Mouse (Mus musculus) ovary, postnatal 10 days (tissue): ENCODE results near the gene Hebp1.

Source experiments
- DNase-seq: peaks from one replicate; pipeline ENCODE4 v3.0.0; 2022; ENCODE audit warnings: low spot score

The Hebp1 gene

DNA sequence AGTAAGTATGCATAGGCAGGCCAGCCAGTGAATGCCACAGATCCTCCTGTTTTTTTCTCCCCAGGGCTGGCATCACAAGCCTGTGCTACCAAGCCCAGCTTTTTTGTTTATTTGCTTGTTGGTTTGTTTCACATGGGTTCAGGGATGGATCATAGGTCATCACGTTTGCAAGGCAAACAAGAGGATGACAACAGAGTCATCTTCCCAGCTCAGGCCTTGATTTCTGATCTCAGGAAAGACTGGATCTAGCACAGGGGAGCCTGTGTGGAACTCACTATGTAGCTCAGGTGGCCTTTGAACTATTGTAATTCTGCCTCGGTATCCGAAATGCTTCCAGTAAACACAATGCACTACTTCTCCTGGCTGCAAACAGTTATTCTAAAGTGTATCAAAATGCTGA, 35.5 kb downstream of the Hebp1 start:
- DNase-seq, result no peak

DNA sequence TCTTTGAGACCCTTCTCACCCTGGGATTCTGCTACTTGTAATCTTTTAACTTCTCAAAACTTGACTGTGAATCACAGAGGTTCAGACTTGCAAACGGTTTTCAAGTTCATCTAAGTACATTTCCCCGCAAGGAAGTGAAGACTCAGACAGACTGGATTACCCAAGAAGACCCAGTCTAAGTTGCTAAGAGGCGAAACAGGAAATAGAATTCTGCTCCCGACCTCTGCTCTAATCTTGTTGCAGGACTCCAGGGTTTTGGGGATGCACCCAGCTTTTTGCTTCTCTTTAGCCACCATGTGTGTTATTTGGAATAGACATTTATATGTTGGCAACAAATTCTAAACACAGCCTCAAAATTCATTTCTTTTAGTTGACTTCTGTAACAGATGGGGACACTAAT, 36.5 kb downstream of the Hebp1 start:
- DNase-seq, result no peak

DNA sequence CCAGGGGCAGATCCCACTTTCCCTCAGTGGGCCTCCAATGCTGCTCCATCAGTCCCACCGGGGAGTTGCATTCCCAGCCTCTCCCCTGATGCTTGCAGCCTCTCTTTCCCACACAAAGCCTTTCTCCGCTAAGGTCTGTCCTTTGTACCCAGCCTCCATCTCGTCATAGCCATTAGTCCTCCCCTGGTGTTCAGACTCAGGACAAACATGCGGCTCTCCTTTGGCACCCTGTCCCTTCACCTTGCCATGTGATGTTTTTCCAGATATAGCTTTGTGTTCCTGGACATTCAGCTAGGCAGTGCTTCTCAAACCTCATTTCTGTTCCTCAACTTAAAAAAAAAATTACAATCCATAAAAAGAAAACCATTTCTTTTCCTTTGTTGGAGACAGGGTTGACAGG, 39.3 kb downstream of the Hebp1 start:
- DNase-seq, result no peak

DNA sequence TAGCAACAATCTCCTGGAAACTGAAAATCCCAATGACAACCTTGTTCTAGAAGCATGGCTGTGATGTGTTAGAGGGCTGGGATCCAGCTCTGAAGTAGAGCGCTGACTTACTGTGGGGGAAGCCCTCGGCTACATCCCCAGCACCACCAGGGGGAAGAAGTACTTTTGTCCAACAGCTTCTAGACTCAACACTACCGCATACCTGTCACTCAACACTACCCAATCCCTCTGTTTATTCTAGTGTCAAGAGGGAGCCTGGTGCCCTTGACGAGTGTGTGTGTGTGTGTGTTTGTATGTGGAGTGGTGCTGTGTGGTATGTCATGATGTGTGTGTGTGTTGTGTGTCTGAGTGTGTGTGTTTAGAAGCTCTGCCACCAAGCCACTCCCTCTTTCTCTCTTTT, 40.3 kb downstream of the Hebp1 start:
- DNase-seq, result no peak

DNA sequence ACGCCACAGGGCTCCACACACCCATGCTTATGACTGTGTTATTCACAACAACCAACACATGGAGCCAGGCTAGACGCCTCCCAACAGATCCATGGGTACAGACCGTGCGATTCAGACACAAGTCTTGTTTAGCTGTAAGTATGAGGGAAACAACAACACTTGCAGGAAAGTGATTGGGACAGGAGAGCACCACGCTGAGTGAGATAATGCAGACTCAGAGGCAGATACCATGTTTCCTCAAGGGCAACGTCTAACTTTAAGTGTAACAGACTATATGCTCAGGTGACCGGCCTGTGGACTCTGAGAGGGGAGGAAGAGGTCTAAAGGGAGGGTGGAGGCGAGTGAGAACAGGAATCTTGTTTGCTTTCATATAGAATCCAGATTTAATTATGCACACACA, 41.2 kb downstream of the Hebp1 start:
- DNase-seq, result no peak

DNA sequence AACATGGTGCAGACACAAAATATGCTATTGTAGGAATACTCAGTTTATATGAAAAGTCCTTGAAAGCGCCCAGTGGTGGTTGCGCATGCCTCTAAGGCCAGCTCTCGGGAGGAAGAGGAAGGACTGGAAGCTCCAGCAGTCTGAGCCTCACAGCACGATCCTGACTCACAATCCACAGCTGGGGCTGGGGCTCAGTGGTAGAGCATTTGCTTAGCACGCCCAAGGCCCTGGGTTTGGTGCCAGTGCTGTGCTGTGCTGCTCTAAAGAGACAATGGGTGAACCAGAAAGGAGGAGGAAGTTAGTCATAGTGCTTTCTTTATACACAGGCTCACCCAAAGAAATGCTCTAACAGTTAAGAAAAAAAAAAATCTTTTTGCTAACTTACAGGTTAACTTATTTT, 44.1 kb downstream of the Hebp1 start:
- no peak for DNase-seq

DNA sequence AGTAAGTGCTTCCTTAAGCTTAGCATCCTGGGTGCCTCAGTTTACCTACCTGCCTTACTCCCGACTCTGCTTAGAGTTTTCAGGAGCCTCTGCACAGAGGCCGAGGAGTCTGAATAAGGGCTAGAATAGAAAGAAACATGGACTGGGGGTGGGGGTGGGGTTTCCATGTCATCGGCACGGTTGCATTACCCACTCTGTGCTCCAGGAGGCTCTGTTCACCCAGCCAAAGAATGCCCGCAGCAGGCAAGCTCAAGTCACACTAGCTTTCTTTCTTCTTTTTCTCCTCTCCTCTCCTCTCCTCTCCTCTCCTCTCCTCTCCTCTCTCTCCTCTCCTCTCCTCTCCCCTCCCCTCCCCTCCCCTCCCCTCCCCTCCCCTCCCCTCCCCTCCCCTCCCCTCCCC, 47.5 kb downstream of the Hebp1 start:
- no peak for DNase-seq

DNA sequence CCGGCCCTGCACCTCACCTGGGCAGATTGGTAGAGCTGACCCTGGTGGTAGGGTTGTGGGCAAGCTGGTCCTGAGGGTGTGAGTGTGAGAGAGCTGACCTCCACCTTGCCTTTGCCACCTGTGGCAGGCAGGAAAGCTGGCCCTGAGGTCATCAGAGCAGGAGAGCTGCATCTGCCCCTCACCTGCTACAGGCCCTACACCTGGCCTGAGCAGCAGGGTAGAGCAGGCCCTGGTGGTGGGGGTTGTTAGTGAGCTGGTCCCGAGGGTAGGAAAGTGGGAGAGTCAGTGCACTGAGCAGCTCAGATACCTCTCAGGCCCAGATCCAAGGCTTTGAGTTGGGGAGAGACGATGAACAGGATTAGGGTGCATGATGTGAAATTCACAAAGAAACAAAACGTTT, 48.1 kb downstream of the Hebp1 start:
- no peak for DNase-seq

DNA sequence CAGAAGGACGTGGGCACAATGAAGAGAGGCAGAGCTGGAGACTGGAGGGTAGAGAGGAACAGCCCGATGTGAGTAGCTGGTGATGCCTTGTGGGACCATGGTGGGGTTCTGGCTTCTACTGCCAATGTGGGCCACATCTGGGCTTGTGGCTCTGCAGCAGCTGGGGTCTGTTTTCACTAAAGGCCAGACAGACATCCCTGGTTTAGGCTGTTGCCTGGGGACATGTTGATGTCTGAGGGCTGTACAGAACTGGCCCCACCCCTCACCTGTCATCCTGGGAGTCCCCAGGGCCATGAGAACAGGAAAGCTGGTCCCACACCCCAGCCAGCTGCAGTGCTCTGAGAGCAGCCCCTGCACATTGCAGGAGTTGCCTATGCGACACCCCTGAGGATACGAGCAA, 48.6 kb downstream of the Hebp1 start:
- DNase-seq, result no peak

DNA sequence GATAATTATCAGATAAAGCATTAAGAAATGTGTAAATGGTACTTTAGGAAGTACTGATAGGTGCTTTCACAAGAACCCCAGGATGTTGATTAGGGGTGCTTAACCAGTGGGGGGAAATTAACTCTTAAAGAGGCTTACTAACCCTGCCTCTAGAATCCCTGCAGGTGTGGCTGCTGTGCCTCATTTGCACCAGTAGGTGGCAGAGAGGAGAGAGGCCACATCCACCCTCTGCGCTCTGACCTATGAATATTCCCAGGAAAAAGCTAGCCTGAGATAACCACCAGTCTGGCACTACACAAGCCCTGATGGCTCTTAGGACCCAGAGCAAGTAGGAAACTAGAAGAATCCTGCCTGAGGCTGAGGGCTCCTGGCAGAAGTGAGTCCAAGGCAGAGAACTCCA, 49.3 kb downstream of the Hebp1 start:
- no peak for DNase-seq

DNA sequence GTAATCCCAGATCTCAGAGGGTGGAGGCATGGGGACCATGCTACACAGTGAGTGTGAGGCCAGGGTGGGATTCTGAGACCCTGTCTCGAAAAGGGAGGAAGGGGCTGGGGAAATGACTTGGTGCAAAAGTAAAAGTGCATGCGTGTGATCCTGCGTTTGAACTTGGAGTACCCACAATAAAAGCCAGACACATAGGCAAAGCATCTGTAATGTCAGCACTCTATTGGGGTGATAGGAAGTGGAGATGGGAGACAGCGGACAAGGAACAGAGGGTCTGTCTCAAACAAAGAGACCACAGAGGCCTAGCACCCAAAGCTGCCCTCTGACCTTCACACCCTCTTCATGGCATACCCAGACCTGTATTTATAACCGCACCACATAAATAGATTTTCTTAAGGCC, 51.8 kb downstream of the Hebp1 start:
- no peak for DNase-seq

DNA sequence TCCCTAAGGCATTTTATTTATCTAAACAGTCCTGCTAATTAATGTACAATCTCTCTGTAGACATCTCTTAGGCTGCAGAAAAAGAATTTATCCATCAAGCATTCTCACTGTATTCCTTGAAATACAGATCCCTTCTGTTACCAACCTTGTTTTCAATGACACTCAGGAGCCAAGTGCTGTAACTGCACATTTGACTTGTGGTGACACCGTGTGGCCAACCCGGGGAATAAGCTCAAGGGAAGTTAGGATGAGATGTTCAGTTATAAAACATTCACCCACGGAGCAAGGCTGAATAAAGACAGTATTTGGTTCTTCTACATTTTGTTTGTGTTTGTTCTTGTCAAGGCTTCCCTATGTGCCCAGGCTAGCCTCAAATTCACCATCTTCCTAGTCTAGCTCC, 53.3 kb downstream of the Hebp1 start:
- DNase-seq, result no peak

DNA sequence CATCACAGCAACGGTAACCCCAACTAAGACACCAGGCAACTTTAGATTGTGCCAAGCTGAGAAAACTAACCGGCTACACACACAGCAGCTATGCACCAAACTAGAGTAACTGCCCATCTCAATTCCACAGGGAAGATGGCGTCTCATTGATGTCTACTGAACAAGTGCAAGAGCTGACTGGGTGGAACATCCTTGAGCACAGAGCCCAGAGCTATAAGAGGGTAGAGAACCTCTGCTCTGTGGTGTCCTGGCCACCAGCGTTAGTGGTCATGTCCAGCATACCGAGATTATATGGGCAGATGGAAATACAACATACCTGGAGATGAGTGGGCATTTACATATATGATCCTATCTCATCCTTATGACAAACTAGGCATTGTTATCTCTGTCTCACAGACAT, 54.7 kb downstream of the Hebp1 start:
- no peak for DNase-seq

DNA sequence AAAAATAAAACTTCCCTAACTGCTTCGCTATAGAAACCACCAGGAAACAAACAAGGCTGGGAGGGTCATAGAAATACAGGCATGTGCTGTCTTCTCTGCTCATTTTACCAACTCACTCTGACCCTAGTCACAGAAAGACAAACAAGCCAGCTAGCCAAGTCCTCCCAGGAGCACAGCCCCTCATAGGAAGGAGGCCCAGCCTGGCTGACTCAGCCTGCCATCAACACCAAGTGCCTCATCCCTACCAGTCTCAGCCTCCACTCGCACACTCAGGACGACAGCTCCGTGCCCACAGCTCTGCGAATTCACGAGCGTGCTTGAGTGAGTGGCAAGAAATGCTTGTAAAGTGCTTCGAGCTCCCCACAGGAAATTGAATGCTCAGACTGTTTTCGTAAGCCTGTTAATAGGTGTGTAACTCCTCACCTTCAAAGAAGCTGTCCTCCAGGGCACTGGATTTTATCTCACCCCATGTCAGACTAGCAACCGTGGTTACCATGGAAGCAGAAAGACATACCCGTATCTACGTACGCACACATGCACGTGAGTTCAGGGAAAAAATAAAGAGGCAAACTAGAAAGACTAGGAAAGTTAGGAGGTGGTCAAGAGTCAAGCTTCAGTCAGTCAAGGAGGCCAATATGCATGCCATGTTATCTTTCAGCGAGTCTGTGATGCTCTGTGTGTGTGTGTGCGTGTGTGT, 56.2 kb downstream of the Hebp1 start:
- no peak for DNase-seq

DNA sequence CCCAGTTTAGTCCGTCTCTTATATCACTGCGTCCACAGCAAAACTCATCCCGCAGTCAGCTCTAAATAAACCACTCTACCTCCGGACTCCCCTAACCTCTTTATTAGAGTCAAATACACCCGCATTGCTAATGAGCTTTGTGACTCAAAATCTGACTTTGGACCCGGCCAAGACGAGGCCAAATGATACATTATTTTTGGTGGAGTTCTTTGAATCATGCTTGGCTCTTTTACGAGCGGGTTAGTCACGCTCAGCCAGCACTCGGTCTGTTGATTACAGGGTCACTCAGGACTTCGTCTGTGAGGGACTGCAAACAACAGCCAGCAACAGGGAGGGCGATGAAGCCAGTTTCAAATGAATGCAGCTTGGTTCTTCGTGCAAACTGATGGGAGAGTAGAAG, 59.1 kb downstream of the Hebp1 start:
- no peak for DNase-seq

DNA sequence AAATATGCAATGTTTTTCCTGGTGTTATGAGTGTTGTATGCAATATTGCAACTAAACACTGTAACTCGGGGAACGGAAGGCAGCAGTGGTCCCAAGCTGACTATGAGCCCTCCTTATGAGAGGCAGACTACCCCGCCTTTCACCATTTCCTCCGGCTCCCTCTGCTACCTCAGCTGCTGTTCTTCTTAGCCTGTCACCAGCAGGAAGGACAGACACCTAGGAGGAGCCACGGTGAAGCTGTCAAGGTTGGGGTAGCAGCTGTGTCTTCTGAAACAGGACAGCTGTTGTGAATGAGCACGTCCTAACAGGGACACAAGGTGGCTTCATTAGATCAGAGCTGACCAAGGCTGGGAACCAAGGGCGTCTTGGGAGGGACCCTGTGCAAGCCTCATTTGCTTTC, 59.6 kb downstream of the Hebp1 start:
- DNase-seq, result no peak

DNA sequence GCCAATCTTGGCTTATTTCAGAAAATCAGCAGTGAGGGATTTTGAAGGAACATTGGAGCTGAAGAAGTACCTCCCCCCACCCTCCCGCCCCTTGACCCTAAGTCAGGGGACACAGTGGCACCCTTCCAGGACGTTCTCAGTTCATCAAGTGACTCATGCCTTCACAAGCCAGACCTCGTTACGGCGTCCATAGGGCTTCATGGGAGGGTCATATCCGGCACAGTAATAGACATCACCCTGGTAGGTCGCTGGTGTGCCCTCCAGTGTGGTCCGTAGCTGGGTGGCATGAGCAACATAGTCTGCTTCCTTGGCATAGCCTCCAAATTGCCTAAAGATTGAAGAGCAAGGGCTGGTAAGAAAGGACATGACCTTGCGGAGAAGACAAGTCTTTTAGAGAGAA, 60.1 kb downstream of the Hebp1 start:
- DNase-seq, result no peak

DNA sequence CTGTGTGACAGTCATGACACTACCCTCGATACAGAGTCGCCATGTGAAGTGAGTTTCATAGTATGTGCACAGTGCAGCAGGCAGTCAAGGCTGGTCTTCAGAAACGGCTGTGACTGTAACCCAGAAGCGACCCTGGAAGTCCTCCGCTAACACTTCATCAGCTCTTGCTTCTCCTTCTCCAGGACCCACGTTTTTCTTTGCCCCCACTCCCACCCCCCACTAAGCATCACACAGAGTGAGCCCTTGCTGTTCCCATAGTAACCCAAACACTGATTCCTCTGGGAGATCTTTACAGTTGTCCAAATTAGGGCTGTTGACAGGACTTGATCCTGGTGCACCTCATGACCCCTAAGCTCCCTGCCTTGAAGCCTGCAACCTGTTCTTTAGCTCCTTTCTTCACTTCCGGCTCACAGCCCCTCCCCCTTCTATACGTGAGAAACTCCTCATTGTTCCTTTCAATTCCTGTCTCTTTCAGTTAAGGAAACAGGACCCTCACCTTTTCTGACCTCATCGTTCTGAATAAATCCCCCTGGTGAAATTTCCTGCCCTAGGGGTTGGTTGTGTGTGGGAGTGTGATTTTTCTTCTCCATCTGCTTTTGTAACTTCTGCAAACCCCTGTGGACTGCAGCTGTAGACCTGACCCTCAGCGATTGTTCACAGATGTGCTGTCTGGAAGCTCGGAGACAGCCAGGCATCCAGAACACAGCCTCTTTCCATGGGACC, 61.2 kb downstream of the Hebp1 start:
- DNase-seq, result no peak

DNA sequence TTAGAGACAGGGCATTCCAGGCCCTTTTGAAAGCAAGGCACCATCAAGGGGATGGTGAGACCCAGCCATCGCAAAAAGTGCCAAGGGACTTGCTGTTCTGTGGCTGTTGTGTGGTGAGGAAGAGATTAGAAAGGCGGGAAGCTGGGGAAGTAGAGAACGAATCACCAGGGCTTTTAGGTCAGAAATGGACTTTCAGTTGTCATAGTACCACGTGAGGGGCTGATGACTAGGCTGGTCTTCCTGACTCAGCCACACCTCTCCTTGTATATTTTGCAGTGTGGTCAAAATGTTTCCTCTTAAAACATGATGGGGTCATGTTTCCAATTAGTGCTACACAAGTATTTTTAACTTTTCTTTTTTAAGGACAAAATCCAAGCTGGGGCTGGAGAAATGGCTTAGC, 62.1 kb downstream of the Hebp1 start:
- no peak for DNase-seq

DNA sequence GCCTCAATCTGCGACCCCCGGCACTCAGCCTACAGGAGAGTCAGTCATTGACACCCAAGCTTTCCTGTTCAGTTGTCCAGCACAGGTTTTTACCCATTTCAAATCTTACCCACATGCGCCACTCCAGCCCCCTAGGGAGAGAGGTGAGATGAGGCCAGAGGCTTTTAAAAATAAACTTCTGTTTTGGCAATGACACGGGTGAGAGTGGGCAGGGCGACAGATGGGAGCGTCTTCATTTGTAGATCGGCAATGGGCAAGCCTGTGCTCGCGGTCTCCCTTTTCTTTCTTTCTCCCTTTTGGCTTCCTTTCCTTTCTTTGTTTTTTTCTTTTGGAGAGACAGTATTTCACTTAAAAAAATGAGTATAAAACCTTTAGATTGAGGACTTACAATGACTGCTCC, 64.3 kb downstream of the Hebp1 start:
- DNase-seq, result no peak

DNA sequence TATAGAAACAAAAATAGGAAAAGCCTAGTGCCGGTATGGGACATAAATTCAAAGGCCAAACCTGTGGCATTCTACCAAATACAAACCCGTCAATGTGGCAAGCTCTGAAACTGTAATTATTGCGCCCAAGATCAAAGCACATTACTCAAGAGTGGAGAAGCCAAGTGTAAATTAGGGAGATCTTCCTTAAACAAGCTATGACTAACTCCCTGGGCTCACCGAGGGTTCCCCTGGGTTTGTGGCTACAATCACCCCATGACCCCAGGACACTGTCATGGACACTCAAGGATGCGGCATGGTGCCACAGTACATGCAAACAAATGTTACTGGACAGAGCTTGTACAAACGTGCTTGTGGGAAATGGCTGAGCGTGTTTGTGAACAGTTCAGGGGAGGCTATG, 64.7 kb downstream of the Hebp1 start:
- DNase-seq, result no peak

DNA sequence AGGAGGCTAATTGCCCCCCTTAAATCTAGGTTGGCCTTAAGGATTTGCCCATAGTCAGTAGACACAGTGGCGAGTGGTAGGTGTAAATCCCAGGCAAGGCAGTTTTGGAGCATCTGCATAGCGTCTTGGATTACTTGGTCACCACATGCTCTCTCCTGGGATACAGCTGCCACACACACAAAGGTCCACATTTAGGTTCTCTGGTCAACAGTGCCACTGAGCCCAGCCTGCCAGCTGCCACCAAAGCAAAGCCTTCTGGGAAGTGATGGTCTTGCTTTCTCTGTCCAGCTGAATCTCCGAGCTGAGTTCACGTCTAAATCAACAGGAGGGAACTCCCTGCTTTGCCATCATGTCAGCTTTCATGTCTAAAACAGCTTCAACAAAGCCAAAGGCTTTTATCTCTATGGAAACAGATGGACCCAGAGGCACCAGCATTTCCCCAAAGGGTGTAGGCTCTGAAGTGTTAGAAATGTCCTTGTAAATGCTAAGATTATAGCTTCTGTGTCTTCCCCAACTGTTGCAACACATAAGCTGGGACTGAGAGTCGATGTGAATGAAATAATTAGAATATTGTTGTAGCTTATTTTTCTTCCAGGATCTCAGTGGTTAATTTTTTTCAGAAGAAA, 73.0 kb downstream of the Hebp1 start:
- no peak for DNase-seq

DNA sequence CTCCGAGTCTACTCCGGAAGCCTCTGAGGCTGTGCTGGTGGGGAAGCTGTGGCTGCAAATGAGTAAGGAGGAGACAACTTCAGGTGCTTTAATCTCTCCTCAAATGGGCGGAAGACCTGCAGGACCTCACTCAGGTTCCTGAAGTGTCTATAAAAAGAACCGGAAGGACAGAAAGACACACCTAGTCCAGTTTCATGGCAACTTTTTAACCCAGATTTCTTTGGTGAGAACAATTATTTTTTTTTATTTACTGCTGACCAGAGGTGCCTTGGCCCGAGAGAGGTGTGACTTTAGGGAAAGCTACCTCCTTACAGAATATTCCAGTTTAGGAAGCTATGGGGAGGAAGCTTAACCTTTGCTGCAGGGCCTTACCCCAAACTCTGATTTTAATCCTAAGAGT, 79.6 kb downstream of the Hebp1 start, which contains the start of gene Gprc5d:
TSS of gene Gprc5d (minus strand) at position 101 of the 400 bp plus-strand sequence.
- DNase-seq, result no peak

DNA sequence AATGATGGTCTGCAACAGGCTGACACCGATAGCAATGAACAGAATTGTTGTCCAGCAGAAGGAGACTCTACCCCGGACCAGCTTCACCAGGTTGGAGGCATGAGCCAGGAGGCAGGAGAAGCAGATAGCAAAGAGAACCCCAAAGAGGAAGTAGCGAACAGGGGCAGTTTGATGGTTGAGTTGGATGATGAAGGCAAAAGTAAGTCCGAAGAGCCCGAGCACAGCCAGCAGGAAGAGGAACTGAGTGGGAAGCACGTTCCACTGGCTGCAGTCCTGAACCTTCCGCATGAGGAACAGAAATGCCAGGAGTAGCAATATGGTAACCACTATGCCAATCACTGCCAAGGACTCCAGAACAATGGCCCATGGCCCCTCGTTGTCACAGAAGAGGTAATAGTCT, 81.3 kb downstream of the Hebp1 start:
- DNase-seq, result no peak
